Mouse (Mus musculus): ENCODE data around the gene Olfr1057.
"Not testable (repeated sequence)": the region's sequence is repeated elsewhere in the genome, so short reads cannot be mapped to it uniquely, and the experiment has no call there.

Olfr1057 gene

DNA sequence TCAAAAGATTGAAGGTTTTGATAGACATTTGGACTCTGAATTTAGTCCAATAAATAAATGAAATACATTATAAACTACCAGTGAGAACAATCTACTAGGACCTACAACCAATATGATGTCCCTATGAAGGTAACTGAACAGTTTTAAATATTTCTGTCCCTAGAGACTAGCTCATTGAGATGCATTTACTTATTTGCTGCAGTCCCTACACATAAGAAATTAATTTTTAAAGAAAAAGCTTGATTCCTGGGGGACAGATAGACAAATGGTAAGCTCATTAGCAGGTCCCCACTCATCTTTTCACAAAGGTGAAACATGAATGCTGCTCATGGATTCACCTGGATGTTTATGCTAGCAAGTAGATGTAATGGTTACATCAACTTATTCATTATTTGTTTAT is at the start of gene Olfr1057:
TSS of gene Olfr1057 (minus strand) at position 101 of the 400 bp plus-strand sequence.
- DNase-seq (ENCODE audit: low read depth, low spot score), result no peak

DNA sequence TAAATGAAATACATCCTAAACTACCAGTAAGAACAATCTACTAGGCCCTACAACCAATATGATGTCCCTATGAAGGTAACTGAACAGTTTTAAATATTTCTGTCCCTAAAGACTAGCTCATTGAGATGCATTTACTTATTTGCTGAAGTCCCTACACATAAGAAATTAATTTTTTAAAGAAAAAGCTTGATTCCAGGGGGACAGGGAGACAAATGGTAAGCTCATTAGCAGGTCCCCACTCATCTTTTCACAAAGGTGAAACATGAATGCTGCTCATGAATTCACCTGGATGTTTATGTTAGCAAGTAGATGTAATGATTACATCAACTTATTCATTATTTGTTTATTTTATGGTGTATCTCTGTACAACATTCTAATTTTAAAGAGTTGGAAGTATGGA is 48.5 kb upstream of the Olfr1057 start, which contains the start of gene Olfr1062:
TSS of gene Olfr1062 (minus strand) at position 101 of the 400 bp plus-strand sequence.
- DNase-seq (ENCODE audit: low read depth, low spot score), result not testable (repeated sequence)

DNA sequence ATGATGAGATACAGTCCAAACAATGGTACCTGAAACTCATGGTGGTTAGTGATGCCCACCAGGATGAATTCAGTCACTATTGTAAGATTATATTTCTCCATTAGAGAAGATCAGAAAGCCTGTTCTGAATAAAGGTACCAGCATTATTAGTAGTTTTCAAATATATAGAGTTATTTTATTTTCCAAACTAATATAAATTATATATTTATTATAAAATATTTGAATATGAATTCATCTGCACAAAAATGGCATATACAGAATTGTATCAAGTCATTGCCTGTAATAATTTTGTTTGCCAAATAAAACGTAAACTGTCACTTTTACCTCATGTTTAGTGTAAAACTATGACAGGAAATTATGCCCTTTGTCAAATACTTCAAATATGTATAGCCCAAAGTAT is 35.8 kb upstream of the Olfr1057 start, which contains the start of gene Olfr1061:
TSS of gene Olfr1061 (minus strand) at position 101 of the 400 bp plus-strand sequence.
- DNase-seq (ENCODE audit: low read depth, low spot score), result no peak

DNA sequence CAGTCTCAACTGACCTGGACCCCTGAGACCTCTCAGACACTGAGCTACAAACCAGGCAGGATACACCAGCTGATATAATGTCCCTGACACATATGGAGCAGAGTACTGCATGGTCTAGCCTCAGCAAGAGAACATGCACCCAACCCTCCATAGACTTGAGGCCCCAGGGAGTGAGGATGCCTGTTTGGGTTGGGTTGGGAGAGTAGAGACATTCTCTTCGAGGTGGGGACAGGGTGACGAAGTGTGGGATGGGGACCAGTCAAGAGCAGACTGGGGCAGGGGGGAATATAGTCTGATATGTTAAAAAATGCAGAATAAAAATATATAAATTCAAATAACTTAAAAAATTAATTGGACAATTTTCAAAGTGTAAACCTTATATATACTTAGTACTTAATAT is 16.9 kb upstream of the Olfr1057 start:
- DNase-seq (ENCODE audit: low read depth, low spot score), result no peak

DNA sequence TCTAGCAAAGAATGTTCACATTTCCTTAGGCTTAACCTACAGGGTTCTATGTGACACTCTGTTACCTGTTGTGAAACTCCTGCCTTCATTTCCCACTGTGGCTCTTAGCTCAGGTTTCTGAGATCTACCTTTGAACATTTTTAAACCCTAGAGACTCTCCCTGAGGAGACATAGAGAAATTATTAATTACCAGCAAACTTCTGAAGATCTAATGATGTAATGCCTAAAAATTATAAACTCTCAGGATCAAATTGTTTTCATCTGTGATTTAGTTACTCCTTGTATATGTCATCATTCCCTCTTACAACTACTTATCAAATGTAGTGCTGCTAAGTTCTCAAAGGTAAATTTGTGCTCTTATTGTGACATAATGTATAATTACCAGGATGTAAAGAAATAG is 10.3 kb upstream of the Olfr1057 start, which contains the start of gene Olfr1058:
TSS of gene Olfr1058 (minus strand) at position 101 of the 400 bp plus-strand sequence.
- DNase-seq (ENCODE audit: low read depth, low spot score), result not testable (repeated sequence)

DNA sequence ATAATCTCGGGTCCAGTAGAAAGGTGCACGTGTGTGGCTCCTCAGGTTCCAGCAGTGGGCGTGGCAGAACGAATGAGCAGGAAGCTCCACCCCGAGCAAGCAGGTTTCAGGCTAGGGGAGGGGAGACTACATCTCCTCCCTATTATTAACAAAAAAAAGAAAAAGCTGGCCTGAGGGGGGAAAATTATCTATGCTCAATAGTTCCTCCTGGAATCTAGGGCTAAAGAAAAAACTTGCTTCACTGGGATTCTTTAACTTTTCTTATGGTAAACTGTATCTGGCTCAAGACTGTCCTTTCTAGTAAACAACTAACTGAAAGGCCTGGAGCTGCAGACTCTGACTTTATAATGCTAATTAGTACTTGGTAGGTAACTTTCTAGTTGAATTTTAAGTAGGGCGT is 11.9 kb downstream of the Olfr1057 start:
- DNase-seq (ENCODE audit: low read depth, low spot score), result not testable (repeated sequence)

DNA sequence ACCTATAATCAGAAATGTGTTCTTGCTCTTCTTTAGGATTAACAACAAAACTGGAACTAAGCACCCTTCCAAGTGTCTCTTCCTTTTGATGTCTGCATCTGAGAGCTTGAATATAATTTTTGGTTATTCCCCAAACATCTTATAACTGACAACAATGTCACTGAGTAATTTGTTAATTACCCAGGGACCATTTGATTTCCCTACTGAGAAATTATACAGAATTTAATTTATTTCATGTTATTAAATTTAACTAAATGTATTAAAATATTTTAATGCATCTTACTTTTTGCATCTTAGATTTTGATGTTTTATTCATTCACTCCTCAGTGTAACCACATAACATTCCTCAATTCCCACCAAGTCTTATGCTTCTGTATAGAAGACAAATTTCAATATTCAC is 15.8 kb downstream of the Olfr1057 start, which contains the start of gene Olfr1056:
TSS of gene Olfr1056 (minus strand) at position 101 of the 400 bp plus-strand sequence.
- no peak for DNase-seq (ENCODE audit: low read depth, low spot score)

DNA sequence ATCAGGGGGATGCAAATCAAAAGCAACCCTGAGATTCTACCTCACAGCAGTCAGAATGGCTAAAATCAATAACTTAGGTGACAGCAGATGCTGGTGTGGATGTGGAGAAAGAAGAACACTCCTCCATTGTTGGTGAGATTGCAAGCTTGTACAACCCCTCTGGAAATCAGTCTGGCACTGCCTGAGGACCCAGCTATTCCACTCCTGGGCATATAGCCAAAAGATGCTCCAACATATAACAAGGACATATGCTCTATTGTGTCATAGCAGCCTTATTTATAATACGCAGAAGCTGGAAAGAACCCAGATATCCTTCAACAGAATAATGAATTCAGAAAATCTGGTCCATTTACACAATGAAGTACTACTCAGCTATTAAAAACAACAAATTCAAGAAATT is 26.4 kb downstream of the Olfr1057 start:
- not testable (repeated sequence) for DNase-seq (ENCODE audit: low read depth, low spot score)

DNA sequence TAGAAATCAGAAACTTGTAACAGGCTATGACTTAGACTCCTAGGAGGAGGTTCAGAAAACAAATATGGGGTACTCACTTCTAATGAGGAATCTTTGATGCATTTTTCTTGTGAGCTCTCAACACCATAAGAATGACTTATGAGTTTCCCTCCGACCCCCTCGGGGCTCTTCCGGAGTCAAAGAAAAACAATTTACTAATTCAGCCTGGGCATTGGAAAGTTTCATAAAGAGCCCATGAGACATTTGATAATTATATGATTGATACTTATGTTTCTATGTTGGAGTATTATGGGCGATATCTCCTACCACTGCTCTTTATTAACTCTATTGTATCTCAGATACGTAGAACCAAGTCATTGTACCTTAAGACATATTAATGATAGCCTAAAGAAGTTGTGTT is 28.0 kb downstream of the Olfr1057 start, which contains the start of gene Olfr1055:
TSS of gene Olfr1055 (minus strand) at position 101 of the 400 bp plus-strand sequence.
- DNase-seq (ENCODE audit: low read depth, low spot score), result no peak

DNA sequence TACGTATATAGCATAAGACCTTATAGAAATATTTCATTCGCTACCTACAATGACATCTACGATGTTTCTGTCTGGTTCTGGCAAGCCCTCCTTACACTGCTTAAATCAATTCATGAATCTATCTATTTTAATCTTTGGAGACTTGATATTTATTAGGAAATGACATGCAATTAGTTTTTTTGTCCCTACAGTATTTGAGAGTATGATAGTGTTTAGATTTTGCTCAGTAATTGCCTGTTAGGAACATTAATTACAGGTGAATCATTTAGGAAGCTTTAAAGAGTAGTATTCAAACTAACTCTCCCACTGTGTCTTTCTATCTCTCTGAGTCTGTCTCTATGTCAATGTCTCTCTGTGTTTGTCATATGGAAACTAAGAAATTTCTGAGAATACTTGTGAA is 42.9 kb downstream of the Olfr1057 start, which contains the start of gene Olfr1054:
TSS of gene Olfr1054 (minus strand) at position 101 of the 400 bp plus-strand sequence.
- DNase-seq (ENCODE audit: low read depth, low spot score), result no peak

Measured in c-Kit-negative CD71-positive TER-119-positive erythroid progenitor cells, embryonic 14.5 days (primary cell).